Mouse (Mus musculus) gastrocnemius, postnatal 4 days (tissue): ENCODE data around the gene Plekhh3. TPM values are rescaled to one million over a fixed set of nuclear protein-coding genes. Genes with fewer than 3 reads are reported as not detected.

ENCODE experiments used
- DNase-seq, 2 experiments: peaks; one replicate each; pipeline ENCODE4 v3.0.0; 2021 to 2022; ENCODE audit warnings: low spot score in 2 of 2, mixed read lengths in 2 of 2
- total RNA-seq, 2 experiments: library from RNA; stranded (reverse); gene quantifications; 2 replicates each; pipeline ENCODE4 v1.2.3; 2021

Gene Plekhh3
- total RNA-seq, 2 experiments from 2014 or later: 39.5 to 41.4 TPM

- DNase-seq: no peak
These were observed 17.1 kb upstream of the Plekhh3 start for GRCm38 (mm10) chr11:101188166-101188805.

GRCm38 (mm10) chr11:101187541-101187940, 16.4 kb upstream of the Plekhh3 start:
- DNase-seq: no peak

DNA sequence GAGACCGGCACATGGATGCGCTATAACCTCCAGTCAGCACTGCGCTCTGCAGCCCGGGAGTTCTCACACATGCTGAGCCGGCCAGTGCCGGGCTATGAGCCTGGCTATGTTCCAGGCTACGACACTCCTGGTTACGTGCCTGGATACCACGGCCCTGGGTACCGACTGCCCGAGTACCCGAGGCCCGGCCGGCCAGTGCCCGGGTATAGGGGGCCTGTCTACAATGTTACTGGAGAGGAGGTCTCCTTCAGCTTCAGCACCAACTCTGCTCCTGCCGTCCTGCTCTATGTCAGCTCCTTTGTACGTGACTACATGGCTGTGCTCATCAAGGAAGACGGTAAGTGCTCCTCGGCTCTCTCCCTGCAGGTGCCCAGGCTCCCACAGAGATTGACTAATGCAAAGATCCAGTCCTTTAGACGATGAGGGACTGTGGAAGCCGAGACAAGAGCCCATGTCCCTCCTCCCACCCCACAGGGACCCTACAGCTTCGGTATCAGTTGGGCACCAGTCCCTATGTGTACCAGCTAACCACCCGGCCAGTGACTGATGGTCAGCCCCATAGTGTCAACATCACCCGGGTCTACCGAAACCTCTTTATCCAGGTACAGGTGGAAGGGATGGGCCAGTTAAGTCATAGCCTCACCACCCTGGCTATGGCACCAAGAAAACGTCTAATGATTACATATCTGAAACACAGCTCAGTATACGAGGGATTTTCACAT, 15.5 kb upstream of the Plekhh3 start:
- DNase-seq: no peak

DNA sequence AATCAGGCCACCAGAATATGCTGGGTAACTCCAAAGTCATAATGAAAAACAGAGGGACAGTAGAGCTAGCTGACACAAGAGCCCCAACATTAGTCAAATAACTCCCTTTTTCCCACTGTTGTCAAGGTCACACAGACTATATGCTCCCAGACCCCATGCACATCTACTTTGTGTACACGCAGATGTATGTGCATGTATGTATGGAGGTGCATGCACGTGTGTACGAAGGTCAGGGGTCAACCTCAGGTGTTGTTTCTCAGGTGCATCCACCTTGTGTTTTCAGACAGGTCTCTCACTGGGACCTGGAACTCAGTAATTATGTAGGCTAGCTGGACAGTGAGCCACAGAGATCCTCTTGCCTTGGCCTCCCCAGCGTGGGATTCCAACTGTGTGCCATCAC, 14.3 kb upstream of the Plekhh3 start:
- DNase-seq: no peak

- DNase-seq: no peak
These were observed 13.8 kb upstream of the Plekhh3 start for GRCm38 (mm10) chr11:101184984-101185383.

- no peak for DNase-seq
These were observed 11.8 kb upstream of the Plekhh3 start for GRCm38 (mm10) chr11:101182771-101183517.

DNA sequence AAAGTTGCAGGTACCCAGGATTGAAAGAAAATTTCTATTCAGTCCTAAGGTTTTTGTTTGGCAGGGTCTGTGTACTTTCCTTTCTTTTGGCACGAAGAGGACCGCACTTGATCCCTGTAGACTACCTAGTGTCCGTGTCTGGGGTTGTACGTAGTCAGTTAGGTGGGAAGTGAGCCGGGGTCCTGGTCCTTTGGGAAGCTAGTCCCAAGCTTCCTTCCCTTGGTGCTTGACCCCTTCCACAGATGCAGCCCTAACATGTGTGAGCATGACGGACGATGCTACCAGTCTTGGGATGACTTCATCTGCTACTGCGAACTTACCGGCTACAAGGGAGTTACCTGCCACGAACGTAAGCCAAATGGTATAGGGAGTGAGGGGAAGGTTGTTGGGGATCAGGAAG, 10.8 kb upstream of the Plekhh3 start:
- no peak for DNase-seq

DNA sequence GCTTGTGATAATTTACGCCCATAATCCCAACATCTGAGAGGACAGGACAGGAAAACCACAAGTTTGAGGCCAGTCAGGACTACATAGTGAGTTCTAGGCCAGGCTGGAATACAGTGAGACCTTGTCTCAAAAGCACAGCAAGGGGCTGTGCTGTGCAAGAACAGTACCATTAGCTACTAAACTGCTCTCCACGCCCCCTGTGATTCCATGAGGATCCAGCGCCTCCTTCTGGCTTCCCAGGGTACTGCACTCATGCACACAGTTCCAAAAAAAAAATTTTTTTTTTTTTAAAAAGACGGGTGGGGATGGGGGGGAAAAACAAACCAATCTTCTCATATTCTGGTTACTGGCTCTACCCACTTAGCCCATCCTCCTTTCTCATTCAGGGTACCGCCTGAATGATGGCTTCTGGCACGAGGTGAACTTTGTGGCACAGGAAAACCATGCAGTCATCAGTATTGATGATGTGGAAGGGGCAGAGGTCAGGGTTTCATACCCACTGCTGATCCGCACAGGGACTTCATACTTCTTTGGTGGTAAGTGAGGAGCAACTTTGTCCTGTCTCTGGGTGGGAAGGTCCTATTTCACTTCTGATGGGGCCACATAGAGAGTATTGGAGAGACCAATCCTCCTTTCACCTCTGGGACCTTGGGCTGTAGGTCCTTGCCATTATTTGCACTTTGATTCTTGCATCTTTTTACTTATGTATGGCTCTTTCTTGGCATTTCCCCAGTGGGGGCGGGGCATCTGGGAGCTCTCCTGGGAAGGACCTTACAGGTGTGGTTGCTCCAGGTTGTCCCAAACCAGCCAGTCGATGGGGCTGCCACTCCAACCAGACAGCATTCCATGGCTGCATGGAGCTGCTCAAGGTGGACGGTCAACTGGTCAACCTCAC, 9.9 kb upstream of the Plekhh3 start:
- peak; percentile 70 to 72 for DNase-seq

DNA sequence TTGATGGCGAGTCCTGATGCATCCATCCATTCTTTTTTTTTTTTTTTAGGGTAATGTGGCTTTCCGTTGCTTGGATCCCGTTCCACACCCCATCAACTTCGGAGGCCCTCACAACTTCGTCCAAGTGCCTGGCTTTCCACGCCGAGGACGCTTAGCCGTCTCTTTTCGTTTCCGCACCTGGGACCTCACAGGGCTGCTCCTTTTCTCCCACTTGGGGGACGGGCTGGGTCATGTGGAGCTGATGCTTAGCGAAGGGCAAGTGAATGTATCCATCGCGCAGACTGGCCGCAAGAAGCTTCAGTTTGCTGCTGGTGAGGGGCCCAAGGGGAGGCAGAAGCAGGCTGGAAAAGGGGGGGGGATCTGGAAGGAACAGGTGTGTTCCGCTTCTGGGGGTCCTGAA, 9.1 kb upstream of the Plekhh3 start:
- DNase-seq: no peak

DNA sequence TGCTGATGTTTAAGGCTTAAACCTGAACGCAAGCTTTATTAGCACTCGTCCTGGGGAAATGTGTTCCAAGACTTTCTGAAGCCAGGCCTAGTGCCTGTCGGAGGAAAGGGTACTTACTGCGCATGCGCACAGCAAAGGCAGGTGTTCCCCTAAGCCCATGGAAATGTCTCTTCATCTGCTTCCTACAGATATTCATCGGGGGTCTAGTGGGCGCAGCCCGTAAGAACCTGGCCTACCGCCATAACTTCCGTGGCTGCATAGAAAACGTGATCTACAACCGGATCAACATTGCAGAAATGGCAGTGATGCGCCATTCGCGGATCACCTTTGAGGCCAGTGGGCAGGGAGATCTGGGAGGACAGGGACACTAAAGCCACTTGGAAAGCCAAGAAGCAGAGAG, 8.2 kb upstream of the Plekhh3 start:
- no peak for DNase-seq

- DNase-seq: no peak
These were observed 7.2 kb upstream of the Plekhh3 start for GRCm38 (mm10) chr11:101178061-101179058.

GRCm38 (mm10) chr11:101176933-101177773, 6.0 kb upstream of the Plekhh3 start:
- DNase-seq: no peak

DNA sequence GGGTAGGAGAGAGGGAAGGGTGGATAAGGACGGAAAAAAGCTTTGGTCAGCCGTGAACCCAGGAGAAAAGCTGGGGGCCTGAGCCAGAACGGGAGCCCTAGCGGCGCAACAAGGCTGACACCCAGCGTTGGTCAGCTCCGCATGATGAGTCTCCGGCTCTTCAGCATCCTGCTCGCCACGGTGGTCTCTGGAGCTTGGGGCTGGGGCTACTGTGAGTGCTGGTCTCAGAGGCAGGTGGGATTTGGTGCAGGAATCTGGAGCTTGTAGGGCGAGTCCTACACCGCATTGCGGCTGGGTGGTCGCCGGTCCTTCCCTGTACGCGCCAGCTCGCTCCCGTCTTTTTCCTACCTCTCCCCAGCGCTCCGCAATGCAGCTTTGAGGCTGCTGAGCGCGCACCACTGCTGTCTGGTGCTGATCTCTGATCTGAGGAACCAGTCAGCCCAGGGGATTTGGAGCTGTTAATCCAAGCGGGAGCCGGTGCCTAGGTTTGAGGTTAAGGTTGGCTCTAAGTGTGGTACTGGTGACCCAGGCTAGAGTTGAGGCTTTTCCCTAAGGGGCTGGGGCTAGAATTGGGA, 5.1 kb upstream of the Plekhh3 start:
- no peak for DNase-seq

- DNase-seq: no peak
These were observed 4.5 kb upstream of the Plekhh3 start for GRCm38 (mm10) chr11:101175636-101176116.

GRCm38 (mm10) chr11:101174851-101175628, 3.9 kb upstream of the Plekhh3 start, which contains the start of gene Ccr10:
Gene Ccr10 (minus strand): TSS chr11:101175443.
- DNase-seq: no peak

GRCm38 (mm10) chr11:101174389-101174745, 3.2 kb upstream of the Plekhh3 start:
- no peak for DNase-seq

DNA sequence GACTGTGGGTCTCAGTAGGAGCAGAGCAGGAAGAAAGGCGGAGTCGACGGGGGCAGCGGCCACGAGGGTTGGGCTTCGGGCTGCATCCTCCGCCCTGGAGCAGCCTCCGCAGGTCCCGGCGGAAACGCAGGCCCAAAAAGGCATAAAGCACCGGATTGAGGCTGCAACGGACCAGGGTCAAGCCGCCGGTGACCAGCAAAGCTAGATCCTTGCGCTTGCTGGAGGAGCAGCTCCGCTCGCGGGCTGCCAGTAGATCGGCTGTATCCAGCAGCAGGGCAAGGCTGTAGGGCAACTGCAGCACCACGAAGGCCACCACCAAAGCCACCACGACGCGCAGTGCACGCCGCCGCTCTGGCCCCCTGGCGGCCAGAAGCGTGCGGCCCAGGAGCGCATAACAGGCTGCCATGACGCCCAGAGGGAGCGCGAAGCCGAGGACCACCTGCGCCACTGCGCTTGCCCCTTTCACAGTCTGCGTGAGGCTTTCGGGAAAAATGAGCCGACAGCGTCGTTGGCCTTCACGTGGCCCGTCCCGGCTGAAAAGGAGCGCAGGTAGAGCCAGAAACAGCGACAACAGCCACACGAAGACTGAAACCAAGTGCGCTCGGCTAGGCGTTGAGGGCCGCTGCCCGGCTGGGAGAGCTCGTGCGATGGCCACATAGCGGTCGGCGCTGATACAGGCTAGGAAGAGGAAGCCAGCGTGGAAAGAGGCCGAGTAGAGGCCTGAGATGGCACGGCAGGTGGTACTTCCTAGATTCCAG, 2.7 kb upstream of the Plekhh3 start:
- peak; percentile 63 to 80 for DNase-seq
